Mouse (Mus musculus): Measurements from ENCODE around the gene Shroom1.
"Not testable (repeated sequence)": the region's sequence is repeated elsewhere in the genome, so short reads cannot be mapped to it uniquely, and the experiment has no call there.

The Shroom1 gene

GRCm38 (mm10) chr11:53456474-53457371, at the start of gene Shroom1, which contains the start of gene Gm10447:
Gene Shroom1 (plus strand): TSS chr11:53457205.
Gene Gm10447 (minus strand): TSS chr11:53457110.
- no peak for DNase-seq (ENCODE audit: low spot score in 2 of 2)

GRCm38 (mm10) chr11:53411738-53412137, 45.3 kb upstream of the Shroom1 start:
- no peak for DNase-seq (ENCODE audit: low spot score in 2 of 2)

GRCm38 (mm10) chr11:53413871-53414270, 43.1 kb upstream of the Shroom1 start:
- no peak for DNase-seq (ENCODE audit: low spot score in 2 of 2)

GRCm38 (mm10) chr11:53418048-53418447, 39.0 kb upstream of the Shroom1 start:
- no peak for DNase-seq (ENCODE audit: low spot score in 2 of 2)

DNA sequence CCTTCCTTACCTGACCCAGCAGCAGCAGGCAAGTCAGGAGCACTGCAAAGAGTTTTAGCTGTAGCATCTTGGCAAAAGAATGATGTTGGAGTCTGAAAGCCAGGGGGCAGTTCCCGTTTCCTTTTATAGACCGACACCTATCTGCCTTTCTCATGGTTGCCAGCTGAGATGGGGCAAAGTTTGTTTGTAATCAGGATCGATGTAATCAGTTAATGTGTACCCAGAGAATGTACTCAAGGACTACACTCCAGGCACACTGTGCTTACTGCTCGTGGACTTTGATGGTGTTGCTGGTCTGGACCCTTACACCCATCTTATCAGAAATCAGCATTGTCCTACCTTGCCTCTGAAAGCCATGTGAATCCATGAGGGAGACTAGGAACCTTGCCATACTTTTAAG, 34.0 kb upstream of the Shroom1 start, which contains the start of gene Leap2:
Gene Leap2 (minus strand): TSS at position 135 of the 400 bp plus-strand sequence.
- no peak for DNase-seq (ENCODE audit: low spot score in 2 of 2)

DNA sequence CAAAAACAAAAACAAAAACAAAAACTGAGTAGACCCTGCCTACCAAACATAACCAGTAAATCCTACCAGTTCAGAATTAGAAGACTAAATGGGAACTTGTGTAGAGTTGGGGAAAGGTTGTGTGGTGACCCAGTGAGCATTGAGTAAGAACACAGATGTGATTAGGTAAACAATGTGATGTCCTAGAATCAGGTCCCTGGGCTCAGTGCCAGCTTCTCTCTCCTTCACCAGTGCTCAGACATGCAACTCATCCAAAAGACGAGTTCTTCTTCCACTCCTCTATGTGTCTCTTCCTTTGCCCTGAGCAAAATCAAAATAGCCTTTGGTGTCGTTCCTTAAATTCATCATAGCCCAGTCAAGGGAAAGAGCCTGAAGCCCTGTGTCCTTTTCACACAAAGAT, 32.2 kb upstream of the Shroom1 start:
- DNase-seq (ENCODE audit: low spot score in 2 of 2) = no peak

GRCm38 (mm10) chr11:53425251-53425650, 31.8 kb upstream of the Shroom1 start:
- DNase-seq (ENCODE audit: low spot score in 2 of 2) = no peak

DNA sequence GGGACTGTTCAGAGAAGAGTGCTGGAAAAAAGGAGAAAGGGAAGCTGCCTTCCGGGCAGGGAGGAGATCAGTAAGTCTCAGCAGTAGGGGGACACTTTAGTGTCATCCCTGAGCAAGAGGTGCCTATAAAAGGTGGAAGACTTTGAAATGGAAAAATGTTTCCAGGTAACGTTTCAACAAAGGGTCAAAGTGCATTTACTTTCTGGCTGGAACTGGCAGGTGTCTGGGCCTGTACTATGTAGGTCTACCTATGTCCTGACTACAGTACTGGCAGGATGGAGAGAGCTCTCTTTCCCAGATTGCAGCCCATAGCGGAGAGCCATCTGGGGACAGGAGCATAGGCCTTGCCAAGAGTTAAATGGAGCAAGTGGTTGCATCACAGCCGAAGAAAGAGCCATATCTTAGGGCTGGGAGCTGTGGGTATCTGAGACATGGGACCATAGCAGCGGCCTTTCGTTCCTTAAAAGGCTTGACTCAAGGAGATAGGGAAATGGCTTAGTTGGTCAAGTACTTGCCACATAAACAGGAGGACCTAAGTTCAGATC, 31.2 kb upstream of the Shroom1 start:
- no peak for DNase-seq (ENCODE audit: low spot score in 2 of 2)

GRCm38 (mm10) chr11:53426914-53427313, 30.1 kb upstream of the Shroom1 start:
- not testable (repeated sequence) for DNase-seq (ENCODE audit: low spot score in 2 of 2)

DNA sequence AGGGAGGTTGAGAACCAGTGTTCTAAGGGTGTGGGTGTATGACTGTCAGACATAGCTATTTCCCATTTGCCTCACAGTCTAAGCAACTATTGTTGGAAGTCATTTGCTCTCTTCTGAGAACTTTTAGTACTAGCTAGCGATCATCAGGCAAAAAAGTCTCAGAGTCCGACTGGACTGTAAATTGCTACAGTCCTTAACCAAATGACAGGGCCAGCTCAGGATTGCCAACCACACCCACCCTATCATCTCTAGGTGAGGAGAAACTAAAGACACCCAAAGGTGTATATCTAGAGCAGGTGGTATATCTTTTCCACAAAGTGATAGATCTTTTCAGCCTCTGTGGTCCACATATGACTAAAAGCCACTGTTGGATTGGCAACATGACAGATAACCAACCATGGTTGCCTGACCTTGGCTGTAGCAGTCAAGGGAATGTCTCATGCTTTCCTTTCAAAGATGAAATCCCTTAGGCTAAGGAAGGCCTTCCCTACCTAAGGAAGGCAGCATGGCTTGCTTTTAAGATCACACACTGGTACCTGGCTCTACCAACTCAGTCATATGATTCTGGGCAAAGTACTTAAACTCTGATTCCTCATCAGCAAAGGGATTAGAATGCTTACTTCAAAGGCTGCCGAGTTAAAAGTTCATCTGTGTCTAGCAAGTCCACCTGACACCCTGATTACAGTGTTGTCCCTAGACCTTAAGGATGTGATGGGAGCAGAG, 28.9 kb upstream of the Shroom1 start:
- DNase-seq (ENCODE audit: low spot score in 2 of 2) = no peak

GRCm38 (mm10) chr11:53428716-53429057, 28.3 kb upstream of the Shroom1 start:
- DNase-seq (ENCODE audit: low spot score in 2 of 2) = no peak

DNA sequence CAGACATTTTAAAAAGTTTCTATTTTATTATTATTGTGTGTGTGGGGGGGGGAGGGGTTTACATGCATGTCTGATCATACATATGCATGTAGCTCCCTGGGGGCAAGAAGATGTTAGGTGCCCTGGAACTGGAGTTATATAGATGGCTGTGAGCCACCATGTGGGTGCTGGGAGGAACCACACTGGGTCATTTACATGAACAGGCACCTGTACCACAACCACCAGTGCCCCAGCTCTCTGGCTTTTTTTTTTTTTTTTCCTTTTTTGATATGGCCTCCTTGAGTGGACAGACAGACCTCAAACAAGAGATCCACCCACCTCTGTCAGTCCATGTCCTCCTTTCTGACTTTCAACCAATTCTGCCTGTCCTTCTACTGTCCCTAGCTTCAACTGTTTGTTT, 27.8 kb upstream of the Shroom1 start:
- no peak for DNase-seq (ENCODE audit: low spot score in 2 of 2)

- DNase-seq (ENCODE audit: low spot score in 2 of 2) = no peak
These were observed 26.7 kb upstream of the Shroom1 start for GRCm38 (mm10) chr11:53430300-53430669.

DNA sequence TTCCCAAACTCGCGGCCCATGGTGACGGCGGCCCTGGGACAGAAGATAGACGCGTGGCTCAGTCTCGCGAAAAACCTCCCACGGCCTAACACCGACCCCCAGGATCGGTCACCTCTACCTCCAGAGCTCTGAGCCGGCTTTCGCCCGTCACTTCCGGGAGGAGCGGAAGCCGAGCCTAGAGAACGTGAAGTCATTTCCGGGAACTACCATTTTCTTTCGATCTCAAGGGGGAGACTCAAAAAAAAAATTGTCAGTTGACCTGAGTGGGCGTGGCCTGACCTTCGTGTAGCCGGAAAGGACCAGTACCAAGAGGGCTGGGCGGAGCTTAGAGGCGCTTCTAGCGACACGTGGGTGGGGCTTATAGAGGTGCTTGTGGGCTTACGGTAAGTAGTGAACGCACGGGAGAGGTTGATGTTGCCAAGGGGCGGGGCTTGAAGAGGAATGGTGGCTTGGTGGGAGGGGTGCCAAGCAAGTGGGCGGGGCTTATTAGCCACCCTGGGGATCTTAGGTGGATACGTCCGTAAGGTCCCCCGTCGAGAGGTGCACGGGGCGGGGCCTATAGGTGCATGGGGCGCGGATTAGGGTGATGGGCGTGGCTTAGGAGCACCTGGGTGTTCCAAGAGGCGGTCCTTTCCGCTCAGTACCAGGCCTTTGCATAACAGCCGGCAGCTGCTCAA, 26.2 kb upstream of the Shroom1 start, which contains the start of the genes Uqcrq and Gdf9:
Gene Uqcrq (minus strand): TSS at position 162 of the 677 bp plus-strand sequence.
Gene Gdf9 (plus strand): TSS at position 354 of the 677 bp plus-strand sequence.
- DNase-seq (ENCODE audit: low spot score in 2 of 2) = peak; percentile 100

- no peak for DNase-seq (ENCODE audit: low spot score in 2 of 2)
These were observed 25.5 kb upstream of the Shroom1 start for GRCm38 (mm10) chr11:53431347-53432056.

DNA sequence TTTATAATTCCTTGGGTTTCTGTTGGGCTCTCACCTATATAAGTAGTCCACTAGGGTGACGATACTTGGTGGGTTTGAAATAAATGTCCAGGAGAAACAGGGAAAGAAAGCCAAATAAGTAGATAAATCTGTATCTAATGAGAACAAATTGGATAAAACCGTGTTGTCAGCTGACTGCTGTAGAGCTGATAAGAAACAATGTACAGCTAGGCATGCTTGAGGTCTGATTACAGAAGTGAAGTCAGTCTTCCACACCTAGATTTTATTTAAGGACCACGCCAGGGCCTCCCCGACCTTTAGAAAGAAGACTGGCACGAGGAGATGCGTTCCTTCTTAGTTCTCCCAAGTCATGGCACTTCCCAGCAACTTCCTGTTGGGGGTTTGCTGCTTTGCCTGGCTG, 23.9 kb upstream of the Shroom1 start:
- no peak for DNase-seq (ENCODE audit: low spot score in 2 of 2)

DNA sequence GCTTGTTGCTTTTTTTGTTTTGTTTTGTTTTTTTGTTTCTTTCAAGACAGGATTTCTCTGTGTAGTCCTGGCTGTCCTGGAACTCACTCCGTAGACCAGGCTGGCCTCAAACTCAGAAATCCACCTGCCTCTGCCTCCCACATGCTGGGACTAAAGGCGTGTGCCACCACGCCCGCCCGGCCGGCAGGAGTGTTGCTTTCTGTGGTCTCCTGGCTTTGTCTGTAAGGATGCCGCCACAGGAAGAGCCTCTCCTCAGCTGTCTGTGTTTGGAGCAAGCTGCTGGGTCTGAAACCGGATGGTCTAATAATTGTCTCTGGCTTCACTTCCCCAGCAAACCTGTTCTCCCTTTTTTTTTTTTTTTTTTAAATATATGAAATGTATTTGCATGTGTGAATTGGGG, 21.5 kb upstream of the Shroom1 start:
- DNase-seq (ENCODE audit: low spot score in 2 of 2) = no peak

DNA sequence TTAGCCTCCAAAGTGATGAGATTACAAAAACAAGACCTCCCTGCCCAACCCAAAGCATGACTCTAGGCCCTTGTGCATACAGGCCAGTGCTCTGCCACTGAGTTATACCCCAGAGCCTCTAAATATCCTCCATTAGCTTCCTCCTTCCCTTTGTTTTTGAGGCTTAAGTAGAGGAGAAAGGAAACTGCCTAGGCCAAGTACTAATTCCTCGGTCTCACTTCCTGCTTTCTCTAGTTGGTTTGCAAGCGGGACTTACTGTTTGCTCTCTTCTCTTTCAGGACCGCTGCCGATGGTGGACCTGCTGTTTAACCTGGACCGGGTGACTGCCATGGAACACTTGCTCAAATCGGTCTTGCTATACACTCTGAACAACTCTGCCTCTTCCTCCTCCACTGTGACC, 20.7 kb upstream of the Shroom1 start:
- DNase-seq (ENCODE audit: low spot score in 2 of 2) = no peak

DNA sequence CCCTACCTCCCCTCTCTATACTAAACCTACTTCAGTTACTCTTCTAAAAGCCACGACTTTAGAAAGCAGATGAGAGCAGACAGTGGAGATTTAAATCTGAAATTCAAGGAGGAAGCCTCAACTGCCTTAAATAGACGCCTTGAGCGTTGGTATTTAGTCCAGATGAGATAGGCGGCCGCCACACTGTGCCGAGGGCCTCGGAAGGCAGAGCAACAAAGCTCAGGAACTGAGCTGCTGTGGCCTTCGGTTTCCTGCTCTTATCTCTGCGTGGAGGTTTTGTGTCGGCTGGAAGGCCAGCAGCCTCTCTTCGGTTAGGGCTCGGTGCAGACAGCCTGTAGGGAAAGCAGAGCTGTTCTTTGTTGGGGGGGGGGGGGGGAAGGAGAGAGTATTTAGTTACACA, 15.1 kb upstream of the Shroom1 start:
- DNase-seq (ENCODE audit: low spot score in 2 of 2) = no peak

GRCm38 (mm10) chr11:53443861-53444260, 13.1 kb upstream of the Shroom1 start:
- no peak for DNase-seq (ENCODE audit: low spot score in 2 of 2)

- DNase-seq (ENCODE audit: low spot score in 2 of 2) = no peak
These were observed 11.4 kb upstream of the Shroom1 start for GRCm38 (mm10) chr11:53445562-53445961.

All from right cerebral cortex, postnatal 36 days (tissue).